Mouse (Mus musculus) myocyte (in vitro differentiated cells): Measurements from ENCODE around the gene Kcnip1.

Source experiments
- MAX ChIP-seq: IDR thresholded peaks from one replicate; pipeline ENCODE4 v1.6.1; 2011; ENCODE audit warnings: low read depth, mild to moderate bottlenecking, control low read depth
- MYOD1 ChIP-seq, 3 experiments: IDR thresholded peaks; one replicate each; pipeline ENCODE4 v1.6.1; 2011; ENCODE audit warnings: control low read depth in 2 of 3, low read depth in 2 of 3, mild to moderate bottlenecking in 2 of 3, moderate library complexity in 1 of 3; ENCODE audit not compliant: insufficient read length in 2 of 3, control insufficient read depth in 1 of 3
- POLR2A ChIP-seq: IDR thresholded peaks from one replicate; pipeline ENCODE4 v1.6.1; 2011; ENCODE audit warnings: low read depth, mild to moderate bottlenecking, control low read depth, moderate library complexity; ENCODE audit not compliant: insufficient read length
- POLR2AphosphoS2 ChIP-seq: IDR thresholded peaks from one replicate; pipeline ENCODE4 v1.6.1; 2011; ENCODE audit warnings: low read depth, control low read depth; ENCODE audit not compliant: insufficient read length
- SRF ChIP-seq: IDR thresholded peaks from one replicate; pipeline ENCODE4 v1.6.1; 2011; ENCODE audit warnings: low read depth; ENCODE audit not compliant: control insufficient read depth, insufficient read length

- TF ChIP-seq POLR2A = no peak
- TF ChIP-seq MYOD1 (IDR thresholded peaks at IDR 0.05; ENCODE audit: control insufficient read depth in 1 of 3, insufficient read length in 2 of 3, low read depth in 2 of 3) = no peak
- TF ChIP-seq POLR2AphosphoS2 = no peak
- no peak for TF ChIP-seq MAX
- TF ChIP-seq SRF = no peak
Measured at GRCm38 (mm10) chr11:33990002-33990401, 3.0 kb downstream of the Kcnip1 start.
